Mouse (Mus musculus): ENCODE results near the gene Ifnlr1. TPM values are rescaled to one million over a fixed set of nuclear protein-coding genes. Genes with fewer than 3 reads are reported as not detected.

The Ifnlr1 gene
- polyA plus RNA-seq, 1 experiment from 2014 or later = 0.65 TPM

DNA sequence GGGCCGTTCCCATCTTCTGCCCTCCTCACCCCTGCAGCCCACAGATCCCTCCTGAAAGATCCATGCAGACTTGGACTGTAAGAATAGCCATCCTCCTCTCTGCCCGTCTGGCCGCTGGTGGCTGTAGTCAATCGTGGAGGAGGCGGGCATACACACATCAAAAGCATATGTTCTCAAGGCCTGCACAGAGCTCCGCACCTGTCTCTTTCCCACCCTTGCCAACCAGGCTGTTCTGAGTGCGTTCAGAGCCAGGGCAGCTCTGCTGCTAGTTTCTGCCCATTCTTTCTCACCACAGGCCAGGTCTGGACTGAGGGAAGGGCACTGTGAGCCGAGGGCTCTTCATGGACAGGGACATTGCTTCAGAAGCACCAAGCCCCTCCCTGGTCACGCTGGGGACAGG lies 44.1 kb downstream of the Ifnlr1 start:
- no peaks in the 10 kb centered on the region for H3K4me1 ChIP-seq
- H3K27me3 ChIP-seq = no peaks in the 10 kb centered on the region; the same call in 1 of the 2 replicates
- no peak overlapping the region for H3K4me2 ChIP-seq (replicated peaks)
- no peak overlapping the region for H3K27ac ChIP-seq
- H3K36me3 ChIP-seq = no peaks in the 10 kb centered on the region
- ATAC-seq (ENCODE audit: low FRiP score) = no peak
- 76% methylated on average over 9 of the region's 9 CpGs for WGBS
- no peak overlapping the region for H3K4me3 ChIP-seq
- peaks cover 5% of the 10 kb centered on the region; the same call in 1 of the 2 replicates for H3K9me3 ChIP-seq (replicated peaks)
- no peak overlapping the region for H3K9ac ChIP-seq

DNA sequence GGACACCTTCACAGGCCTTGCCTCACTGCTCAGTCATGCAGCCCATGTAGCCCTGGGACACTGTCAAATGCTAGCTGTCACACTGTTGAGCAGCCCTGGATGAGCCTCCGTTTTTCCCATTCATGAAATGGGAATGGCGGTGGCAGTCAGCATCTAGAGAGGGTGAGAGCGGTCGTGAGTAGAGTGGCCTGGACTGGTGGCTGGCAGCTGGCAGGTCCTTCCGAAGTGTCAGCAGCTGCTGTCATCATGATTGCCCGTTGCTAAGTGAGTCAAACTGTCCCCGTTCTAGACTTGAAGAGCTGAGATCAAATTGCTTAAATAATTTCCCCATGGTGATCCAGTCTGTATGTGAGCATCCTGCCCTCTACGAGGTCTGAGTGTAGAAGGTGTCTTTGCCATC lies 44.9 kb downstream of the Ifnlr1 start:
- 71% methylated on average over 8 of the region's 8 CpGs for WGBS
- no peak overlapping the region for H3K4me2 ChIP-seq (replicated peaks)
- no peak overlapping the region for H3K9ac ChIP-seq
- H3K27me3 ChIP-seq = no peaks in the 10 kb centered on the region; the same call in 1 of the 2 replicates
- no peaks in the 10 kb centered on the region for H3K4me1 ChIP-seq
- H3K36me3 ChIP-seq = no peaks in the 10 kb centered on the region
- peaks cover 5% of the 10 kb centered on the region; the same call in 1 of the 2 replicates for H3K9me3 ChIP-seq (replicated peaks)
- no peak for ATAC-seq (ENCODE audit: low FRiP score)
- H3K4me3 ChIP-seq = no peak overlapping the region
- no peak overlapping the region for H3K27ac ChIP-seq

DNA sequence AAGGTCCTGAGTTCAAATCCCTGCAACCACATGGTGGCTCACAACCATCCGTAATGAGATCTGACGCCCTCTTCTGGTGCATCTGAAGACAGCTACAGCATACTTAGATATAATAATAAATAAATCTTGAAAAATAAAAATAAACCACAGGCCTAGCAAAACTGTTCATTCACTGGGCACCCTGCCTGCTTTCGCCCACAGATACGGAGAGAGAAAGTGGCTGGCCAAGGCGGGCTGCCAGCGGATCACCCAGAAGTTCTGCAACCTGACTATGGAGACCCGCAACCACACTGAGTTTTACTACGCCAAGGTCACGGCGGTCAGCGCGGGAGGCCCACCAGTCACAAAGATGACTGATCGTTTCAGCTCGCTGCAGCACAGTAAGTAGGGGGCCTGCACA lies 47.8 kb downstream of the Ifnlr1 start:
- 97% methylated on average over 14 of the region's 14 CpGs for WGBS
- no peaks in the 10 kb centered on the region for H3K36me3 ChIP-seq
- H3K4me1 ChIP-seq = no peaks in the 10 kb centered on the region
- H3K27ac ChIP-seq = no peak overlapping the region
- no peak overlapping the region for H3K9ac ChIP-seq
- H3K27me3 ChIP-seq = no peaks in the 10 kb centered on the region; the same call in 1 of the 2 replicates
- H3K4me3 ChIP-seq = no peak overlapping the region
- H3K9me3 ChIP-seq (replicated peaks) = peaks cover 5% of the 10 kb centered on the region; the same call in 1 of the 2 replicates
- H3K4me2 ChIP-seq (replicated peaks) = no peak overlapping the region
- ATAC-seq (ENCODE audit: low FRiP score) = no peak

- ATAC-seq (ENCODE audit: low FRiP score) = no peak
- H3K4me1 ChIP-seq = no peaks in the 10 kb centered on the region
- H3K4me2 ChIP-seq (replicated peaks) = no peak overlapping the region
- H3K9me3 ChIP-seq (replicated peaks) = peaks cover 5% of the 10 kb centered on the region; the same call in 1 of the 2 replicates
- no peak overlapping the region for H3K4me3 ChIP-seq
- WGBS = 84% methylated on average over 3 of the region's 3 CpGs
- no peaks in the 10 kb centered on the region for H3K27me3 ChIP-seq
- no peaks in the 10 kb centered on the region for H3K36me3 ChIP-seq
- H3K9ac ChIP-seq = no peak overlapping the region
- no peak overlapping the region for H3K27ac ChIP-seq
Observed at GRCm38 (mm10) chr4:135736903-135737302, 50.8 kb downstream of the Ifnlr1 start.

DNA sequence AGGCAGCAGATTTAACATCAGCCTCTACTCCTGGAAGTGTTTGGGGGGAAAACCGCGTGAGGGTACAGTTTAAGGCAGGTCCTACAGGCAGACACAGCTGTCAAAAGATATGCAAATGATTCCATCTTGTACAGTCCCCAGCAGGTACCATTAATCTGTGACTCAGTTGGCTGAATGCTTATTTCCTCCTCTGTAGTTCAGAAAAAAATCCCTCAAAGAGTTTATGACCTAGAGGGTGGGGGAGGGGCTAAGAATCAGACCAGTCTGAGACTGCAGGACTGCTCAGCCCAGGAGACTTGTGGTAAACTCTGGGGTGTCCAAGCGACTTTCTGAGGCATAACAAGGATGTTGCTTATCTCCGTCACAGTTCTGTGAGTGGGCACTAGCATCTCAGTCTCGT lies 52.1 kb downstream of the Ifnlr1 start:
- H3K9ac ChIP-seq = no peak overlapping the region
- peaks cover 5% of the 10 kb centered on the region; the same call in 1 of the 2 replicates for H3K9me3 ChIP-seq (replicated peaks)
- H3K4me3 ChIP-seq = no peak overlapping the region
- no peak overlapping the region for H3K4me2 ChIP-seq (replicated peaks)
- H3K27me3 ChIP-seq = no peaks in the 10 kb centered on the region
- WGBS = 67% methylated on average over 5 of the region's 5 CpGs
- no peak overlapping the region for H3K27ac ChIP-seq
- no peaks in the 10 kb centered on the region for H3K4me1 ChIP-seq
- H3K36me3 ChIP-seq = no peaks in the 10 kb centered on the region
- ATAC-seq (ENCODE audit: low FRiP score) = no peak

- no peak for ATAC-seq (ENCODE audit: low FRiP score)
- 74% methylated on average over 7 of the region's 7 CpGs for WGBS
- H3K27me3 ChIP-seq = no peaks in the 10 kb centered on the region
- no peak overlapping the region for H3K4me3 ChIP-seq
- H3K9ac ChIP-seq = no peak overlapping the region
- no peaks in the 10 kb centered on the region for H3K36me3 ChIP-seq
- H3K4me2 ChIP-seq (replicated peaks) = no peak overlapping the region
- H3K27ac ChIP-seq = no peak overlapping the region
- peaks cover 5% of the 10 kb centered on the region; the same call in 1 of the 2 replicates for H3K9me3 ChIP-seq (replicated peaks)
- peaks cover 3% of the 10 kb centered on the region; the same call in 1 of the 2 replicates for H3K4me1 ChIP-seq
Observed at GRCm38 (mm10) chr4:135739148-135739547, 53.1 kb downstream of the Ifnlr1 start.

DNA sequence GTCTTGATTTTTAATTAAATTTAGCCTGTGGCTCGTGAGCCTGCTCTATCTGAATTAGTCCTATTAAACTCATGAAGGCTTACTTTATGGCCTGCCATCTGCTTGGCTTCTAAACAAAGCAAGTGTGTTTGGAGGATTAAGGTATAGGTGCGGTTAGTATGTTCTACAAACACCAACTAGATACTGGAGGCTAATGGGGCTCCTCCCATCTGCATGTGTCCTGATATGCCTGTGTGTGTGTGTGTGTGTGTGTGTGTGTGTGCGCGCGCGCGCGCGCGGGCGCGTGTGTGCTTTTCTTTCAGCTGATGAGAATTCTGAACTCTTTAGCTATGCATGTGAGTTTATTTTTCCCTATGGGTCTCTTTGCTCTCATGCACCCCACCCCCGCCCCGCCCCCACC lies 53.6 kb downstream of the Ifnlr1 start:
- Histone ChIP-seq H3K27me3 (no peaks in the 10 kb centered on the region), H3K4me1 (peaks cover 7% of the 10 kb centered on the region; the same call in 1 of the 2 replicates), H3K4me3 (no peak overlapping the region), H3K9ac (no peak overlapping the region), H3K9me3 (replicated peaks) (0 out of 2 replicates have a peak, but pooled peaks cover 5% of the 10 kb centered on the region), H3K36me3 (no peaks in the 10 kb centered on the region), H3K4me2 (replicated peaks) (no peak overlapping the region), H3K27ac (no peak overlapping the region)
- WGBS = 86% methylated on average over 14 of the region's 14 CpGs
- no peak for ATAC-seq (ENCODE audit: low FRiP score)

DNA sequence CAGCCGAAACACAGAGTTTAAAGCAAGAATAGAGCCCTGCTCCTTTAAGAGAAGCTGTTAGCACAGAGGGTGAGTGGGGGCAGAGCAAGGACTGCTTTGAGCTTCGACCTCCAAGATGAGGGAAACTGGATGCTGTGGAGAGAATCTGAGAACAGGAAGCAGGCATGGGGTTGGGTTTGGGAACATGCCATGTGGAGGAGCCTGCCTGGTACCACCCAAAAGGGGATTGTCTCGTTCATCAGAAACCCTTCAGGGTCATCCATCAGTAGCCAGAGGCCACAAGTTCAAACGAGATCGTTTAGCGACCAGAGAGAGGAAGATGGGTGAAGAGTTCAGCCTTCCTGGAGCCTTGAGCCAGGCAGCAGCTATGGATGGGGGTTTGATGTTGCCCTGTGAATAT lies 57.4 kb downstream of the Ifnlr1 start:
- H3K4me3 ChIP-seq = no peak overlapping the region
- ATAC-seq (ENCODE audit: low FRiP score) = no peak
- H3K4me1 ChIP-seq = peaks cover 8% of the 10 kb centered on the region; the same call in 1 of the 2 replicates
- no peaks in the 10 kb centered on the region for H3K27me3 ChIP-seq
- no peak overlapping the region for H3K4me2 ChIP-seq (replicated peaks)
- H3K9me3 ChIP-seq (replicated peaks) = no peaks in the 10 kb centered on the region
- no peak overlapping the region for H3K27ac ChIP-seq
- no peaks in the 10 kb centered on the region for H3K36me3 ChIP-seq
- 46% methylated on average over 6 of the region's 6 CpGs for WGBS
- H3K9ac ChIP-seq = no peak overlapping the region

- Histone ChIP-seq H3K36me3 (no peaks in the 10 kb centered on the region), H3K4me3 (no peak overlapping the region), H3K9ac (no peak overlapping the region), H3K4me1 (peaks cover 8% of the 10 kb centered on the region; the same call in 1 of the 2 replicates), H3K27ac (no peak overlapping the region), H3K27me3 (no peaks in the 10 kb centered on the region), H3K9me3 (replicated peaks) (no peaks in the 10 kb centered on the region), H3K4me2 (replicated peaks) (no peak overlapping the region)
- 59% methylated on average over 16 of the region's 16 CpGs for WGBS
- no peak for ATAC-seq (ENCODE audit: low FRiP score)
Observed at GRCm38 (mm10) chr4:135744726-135745448, 58.8 kb downstream of the Ifnlr1 start.

DNA sequence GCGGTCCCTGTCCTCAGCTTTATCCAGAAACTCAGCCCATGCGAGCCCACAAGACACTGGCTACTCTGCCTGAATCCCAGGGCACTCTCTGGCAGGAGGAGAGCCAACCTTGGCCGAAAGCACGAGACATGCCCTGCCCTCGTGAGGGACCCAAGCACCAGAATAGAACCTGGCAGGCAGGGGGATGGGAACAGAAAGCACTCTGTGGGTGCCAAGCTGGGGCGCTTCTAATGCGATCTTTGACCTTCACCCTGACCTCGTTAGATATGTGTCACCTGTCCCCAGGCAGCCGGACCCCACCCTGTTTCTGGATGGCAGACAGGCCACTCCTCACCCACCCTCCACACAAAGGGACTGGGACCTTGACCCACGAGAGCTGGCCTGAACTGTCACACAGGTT lies 59.5 kb downstream of the Ifnlr1 start:
- H3K36me3 ChIP-seq = no peaks in the 10 kb centered on the region
- no peak for ATAC-seq (ENCODE audit: low FRiP score)
- no peaks in the 10 kb centered on the region for H3K27me3 ChIP-seq
- peaks cover 8% of the 10 kb centered on the region; the same call in 1 of the 2 replicates for H3K4me1 ChIP-seq
- no peak overlapping the region for H3K27ac ChIP-seq
- H3K9me3 ChIP-seq (replicated peaks) = no peaks in the 10 kb centered on the region
- no peak overlapping the region for H3K9ac ChIP-seq
- H3K4me3 ChIP-seq = no peak overlapping the region
- WGBS = 76% methylated on average over 10 of the region's 10 CpGs
- H3K4me2 ChIP-seq (replicated peaks) = no peak overlapping the region

DNA sequence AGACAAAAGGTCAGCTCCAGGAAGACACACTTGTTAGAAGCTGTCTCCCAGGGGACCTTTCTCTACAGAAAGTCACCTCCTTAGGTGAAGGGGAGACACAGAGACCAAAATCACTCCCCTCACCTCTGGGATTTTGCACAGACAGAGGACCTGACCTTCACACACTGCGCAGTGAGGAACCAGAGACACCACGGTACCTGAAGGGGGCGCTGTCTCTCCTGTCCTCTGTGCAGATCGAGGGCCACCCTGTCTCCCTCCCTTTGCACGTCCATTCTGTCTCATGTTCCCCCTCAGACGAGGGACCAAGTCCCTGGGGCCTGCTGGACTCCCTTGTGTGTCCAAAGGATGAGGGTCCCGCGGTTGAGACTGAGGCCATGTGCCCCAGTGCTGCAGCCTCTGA lies 64.8 kb downstream of the Ifnlr1 start:
- ATAC-seq (ENCODE audit: low FRiP score) = no peak
- no peaks in the 10 kb centered on the region for H3K36me3 ChIP-seq
- H3K9ac ChIP-seq = no peak overlapping the region
- no peaks in the 10 kb centered on the region for H3K4me1 ChIP-seq
- 0 out of 2 replicates have a peak, but pooled peaks cover 4% of the 10 kb centered on the region for H3K9me3 ChIP-seq (replicated peaks)
- 76% methylated on average over 8 of the region's 8 CpGs for WGBS
- no peak overlapping the region for H3K4me3 ChIP-seq
- H3K27me3 ChIP-seq = no peaks in the 10 kb centered on the region
- H3K27ac ChIP-seq = no peak overlapping the region
- H3K4me2 ChIP-seq (replicated peaks) = no peak overlapping the region

DNA sequence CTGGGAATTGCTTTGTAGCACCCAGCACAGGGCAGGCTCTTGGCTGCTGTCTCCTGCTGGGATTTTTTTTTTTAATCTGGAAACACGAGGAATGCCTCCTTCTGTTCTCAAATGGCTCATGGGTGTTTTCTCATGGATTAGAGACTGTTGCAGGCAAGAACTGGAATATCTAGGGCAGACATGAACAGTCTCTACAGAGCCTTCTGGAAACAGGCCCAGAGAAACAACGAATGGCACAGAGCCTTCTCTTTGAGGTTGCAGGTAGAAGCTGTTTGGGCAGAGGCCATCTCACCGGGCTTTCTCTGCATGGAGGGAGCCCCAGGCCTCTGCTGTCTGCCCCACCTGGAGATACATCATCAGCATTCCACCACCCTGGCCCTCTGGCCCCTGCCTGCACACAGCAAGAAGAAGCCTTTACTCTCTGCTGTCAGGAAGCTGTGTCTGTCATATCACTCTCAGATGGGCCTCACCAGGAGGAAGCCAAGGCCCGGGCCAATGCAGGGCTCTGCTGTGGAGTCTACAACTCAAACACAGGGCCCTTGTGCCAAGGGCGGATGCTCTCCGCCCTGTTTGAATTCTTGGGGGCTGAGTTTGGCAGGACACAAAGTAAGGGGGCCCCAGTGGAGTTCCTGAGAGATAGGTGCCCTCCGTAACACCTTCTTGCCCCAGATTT lies 66.2 kb downstream of the Ifnlr1 start:
- Histone ChIP-seq H3K27me3 (no peaks in the 10 kb centered on the region), H3K4me1 (no peaks in the 10 kb centered on the region), H3K27ac (no peak overlapping the region), H3K36me3 (no peaks in the 10 kb centered on the region), H3K4me3 (no peak overlapping the region), H3K9ac (no peak overlapping the region), H3K9me3 (replicated peaks) (0 out of 2 replicates have a peak, but pooled peaks cover 4% of the 10 kb centered on the region), H3K4me2 (replicated peaks) (no peak overlapping the region)
- WGBS = 80% methylated on average over 7 of the region's 7 CpGs
- no peak for ATAC-seq (ENCODE audit: low FRiP score)
